Mouse (Mus musculus) retina, adult 2 months (tissue): ENCODE results near the gene Stat5b.
"Not testable (repeated sequence)": the region's sequence is repeated elsewhere in the genome, so short reads cannot be mapped to it uniquely, and the experiment has no call there.

Experiments
- DNase-seq: peaks from one replicate; pipeline ENCODE4 v3.0.0-alpha.2; 2012; ENCODE audit warnings: low read depth, low spot score

Stat5b gene

DNA sequence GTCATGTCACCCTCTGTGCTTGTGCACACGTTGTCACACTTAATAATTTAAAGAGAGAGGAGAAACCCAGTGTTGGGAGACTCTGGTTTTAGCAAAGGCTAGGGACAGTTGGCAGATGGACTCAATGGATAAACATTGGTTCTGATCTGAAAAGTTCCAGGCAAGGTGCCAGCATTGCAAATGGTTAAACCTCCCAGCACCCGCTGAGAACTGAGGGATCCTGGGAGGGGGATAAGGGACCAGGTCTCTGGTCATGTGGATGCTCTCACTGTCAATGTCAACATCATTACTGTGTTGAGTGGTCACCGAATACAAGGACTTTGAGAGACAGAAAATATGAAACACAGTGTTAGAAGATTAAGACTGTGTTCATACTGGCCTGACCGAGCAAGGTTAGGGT lies 33.7 kb downstream of the Stat5b start:
- no peak for DNase-seq

DNA sequence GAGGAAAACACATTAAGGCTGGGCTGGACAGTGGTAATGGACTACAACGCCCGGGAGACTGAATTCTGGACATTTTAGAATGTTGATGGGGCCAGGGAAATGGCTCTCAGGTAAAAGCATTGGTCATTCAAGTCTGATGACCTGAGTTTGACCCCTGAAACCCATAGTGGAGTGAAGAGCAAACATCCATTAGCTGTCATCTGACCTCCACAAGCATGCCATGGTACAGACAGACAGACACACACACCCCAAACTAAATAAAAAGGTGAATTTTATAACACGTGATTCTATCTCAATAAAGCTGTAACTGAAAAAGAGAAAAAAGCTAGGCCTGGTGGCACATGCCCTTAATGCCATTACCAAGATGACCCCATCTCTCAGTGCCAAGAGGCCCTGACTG lies 34.2 kb downstream of the Stat5b start:
- no peak for DNase-seq

DNA sequence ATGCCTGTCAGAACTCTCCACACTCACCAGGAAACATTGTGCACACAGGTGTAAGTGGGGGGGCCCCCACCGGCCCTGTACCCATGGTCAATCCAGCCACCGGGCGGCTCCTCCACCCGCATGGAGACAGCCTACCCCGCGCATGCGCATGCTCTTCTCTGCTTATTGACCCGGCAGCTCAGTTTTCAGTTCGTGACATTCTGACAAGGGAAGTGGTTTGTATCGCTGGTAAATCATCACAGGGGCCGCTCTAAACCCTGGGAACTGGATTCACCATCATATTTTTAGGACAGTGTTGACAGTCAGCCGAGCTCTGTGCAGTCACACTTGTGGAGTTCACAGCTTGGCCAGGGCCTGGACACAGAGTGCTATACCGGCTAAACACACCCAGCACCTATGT lies 36.0 kb downstream of the Stat5b start:
- no peak for DNase-seq

DNA sequence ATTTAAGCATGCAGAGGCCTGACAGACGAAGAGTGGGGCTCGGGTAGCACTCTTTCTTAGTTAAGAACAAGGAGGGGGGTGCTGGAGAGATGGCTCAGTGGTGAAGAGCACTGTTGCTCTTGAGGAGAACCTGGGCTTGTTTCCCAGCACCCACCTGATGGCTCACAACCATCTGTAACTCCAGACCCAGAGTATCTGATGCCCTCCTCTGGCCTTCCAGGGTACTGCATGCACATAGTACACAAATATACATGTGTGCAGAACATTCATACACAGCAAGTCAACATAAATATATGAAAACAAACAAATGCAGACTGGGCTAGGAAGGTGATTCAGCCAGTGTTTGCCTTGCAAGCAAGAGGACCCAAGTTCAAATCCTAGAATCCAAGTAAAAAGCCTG lies 39.4 kb downstream of the Stat5b start:
- no peak for DNase-seq

DNA sequence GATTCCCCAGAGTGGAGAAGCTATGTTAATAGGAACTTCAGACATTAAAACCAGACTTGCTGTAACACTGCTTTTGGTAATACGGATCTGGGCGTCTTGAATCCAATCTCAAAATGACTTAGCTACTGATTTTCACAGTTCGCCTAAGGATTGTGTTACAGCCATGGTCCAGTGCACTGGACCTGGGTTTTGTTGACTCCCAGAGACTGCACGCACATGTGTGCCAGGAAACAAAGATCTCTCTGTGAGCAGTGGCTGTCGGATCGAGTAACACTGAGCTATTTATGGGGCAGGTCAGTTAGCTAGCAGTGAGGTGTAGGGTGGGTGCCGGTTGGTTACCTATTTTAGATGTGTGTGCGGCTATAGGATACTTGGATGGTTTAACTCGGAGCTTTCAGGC lies 40.0 kb downstream of the Stat5b start:
- DNase-seq, result no peak

DNA sequence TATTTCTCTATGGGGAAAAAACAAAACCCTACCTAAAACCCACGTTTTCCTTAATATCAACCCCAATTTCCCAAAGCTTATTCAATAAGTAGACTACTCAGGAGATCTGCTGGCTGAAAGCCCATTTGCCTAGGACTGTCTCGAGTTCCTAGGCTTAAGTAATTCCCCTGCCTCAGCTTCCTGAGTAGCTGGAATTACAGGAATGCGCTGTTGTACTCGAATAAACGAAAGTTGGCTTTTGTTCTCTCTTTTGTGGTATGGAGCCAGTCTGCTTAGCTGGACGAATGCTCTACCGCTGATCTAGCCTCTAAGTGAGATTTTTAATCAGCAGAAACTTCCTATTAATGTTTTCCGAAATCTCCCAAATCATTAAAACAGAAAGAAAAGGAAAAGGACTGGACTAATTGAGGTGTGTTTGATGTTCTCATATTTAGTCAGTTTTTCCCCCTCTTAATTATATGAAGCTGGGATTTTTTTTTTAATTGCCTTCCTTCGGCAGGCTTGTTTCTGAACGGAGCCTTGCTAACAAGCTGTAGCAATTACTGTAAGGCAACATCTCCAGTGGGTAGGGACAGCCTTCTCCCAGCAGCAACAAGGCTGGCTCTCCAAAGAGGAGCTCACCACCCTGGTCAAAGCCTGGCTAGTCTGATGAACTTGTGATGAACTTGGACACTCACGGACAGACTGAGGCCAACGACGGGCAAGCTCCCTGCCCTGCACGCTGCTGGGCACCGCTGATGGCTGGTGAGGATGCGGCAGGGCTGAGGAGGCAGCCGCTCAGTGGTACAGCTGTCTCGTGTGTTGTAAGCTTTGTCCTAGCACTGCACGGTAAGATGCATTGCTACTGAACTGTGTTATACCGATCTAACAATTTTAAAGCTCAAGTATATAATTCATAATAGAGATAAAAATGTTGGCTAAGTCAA lies 43.9 kb downstream of the Stat5b start:
- DNase-seq, result no peak

DNA sequence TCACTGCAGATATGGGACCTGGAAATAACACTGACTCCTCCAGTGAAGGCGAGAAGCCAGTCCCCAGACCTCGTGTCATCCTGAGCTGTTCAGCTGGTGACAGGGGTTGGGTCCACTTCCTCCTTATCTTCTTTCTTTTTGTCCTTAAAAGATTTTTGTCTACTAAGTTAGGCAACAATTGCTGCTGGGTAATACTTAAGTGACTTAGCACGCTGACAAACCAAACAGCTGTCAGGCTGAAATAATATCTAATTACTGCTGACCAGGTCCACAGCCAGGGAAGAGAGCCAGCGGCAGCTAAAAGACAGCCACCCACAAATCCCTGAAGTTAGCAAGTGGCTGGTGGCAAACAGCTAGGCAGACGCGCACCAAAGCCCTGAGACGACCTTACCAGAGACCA lies 45.0 kb downstream of the Stat5b start:
- no peak for DNase-seq

DNA sequence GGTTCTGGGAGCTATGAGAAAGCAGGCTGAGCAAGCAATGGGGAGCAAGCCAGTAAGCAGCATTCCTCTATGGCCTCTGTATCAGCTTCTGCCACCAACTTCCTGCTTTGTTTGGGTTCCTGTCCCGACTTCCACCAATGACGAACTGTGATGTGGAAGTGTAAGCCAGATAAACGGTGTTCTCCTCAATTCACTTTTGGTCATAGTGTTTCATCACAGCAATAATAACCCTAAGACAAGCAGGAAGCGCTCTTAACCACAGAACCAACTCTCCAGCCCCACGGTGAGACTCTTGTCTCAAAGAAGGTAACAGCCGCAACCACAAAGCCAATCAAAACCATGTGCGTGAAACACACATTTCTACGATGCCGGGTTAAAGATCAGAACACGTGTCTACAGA lies 46.1 kb downstream of the Stat5b start:
- no peak for DNase-seq

DNA sequence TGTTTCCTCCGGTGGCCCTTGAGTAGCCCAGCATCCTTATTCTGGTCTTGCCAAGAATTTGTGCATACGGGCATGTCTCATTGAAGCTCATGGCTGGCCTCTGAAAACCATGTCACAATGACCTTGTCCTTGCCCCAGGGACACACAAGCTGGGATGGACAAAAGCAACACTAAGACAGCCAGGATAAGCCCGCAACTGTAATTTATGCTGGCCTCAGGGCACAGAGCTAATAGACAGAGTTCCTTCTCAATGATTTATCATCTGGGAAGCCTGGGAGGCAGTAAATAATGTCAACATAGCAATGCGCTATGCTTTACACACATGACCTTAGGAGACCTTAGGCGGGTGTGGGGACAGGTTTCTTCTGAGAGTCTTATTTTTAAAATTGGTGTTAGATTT lies 51.1 kb downstream of the Stat5b start:
- no peak for DNase-seq

DNA sequence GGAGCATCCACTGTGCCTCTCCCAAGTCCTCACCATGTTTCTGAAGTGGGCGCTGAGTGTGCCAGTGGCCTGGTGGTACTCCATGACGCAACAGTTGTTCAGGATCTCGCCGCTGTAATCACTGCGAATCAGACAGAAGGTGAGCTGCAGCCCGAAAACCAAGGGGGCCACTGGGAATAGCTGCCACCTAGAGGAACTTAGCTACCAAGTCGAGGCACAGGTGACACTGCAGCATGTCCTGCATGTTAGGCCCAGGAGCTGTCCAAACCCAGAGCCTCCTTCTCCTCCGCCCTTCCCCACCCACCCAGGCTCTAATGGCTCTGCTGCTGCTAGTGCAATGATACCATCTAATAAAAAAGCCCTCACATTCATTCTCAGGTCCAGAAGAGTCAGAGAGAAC lies 53.9 kb downstream of the Stat5b start:
- no peak for DNase-seq

DNA sequence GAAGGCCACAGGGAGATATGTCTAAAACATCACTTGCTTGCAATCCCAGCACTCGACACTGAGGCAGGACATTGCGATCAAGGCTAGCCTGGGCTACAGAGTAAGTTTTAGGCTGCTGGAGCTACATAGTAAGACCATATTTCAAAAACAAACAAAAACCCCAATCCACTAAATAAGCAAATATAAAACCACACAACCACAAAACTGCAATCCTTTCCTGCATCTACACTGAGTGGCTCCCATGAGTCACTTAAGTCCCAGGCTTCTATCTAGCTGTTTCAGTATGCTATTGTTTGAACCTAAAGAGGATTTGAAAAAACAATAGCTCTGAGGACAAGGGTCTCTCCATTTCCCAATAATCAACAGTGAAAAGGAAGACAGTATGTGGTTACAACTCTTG lies 55.1 kb downstream of the Stat5b start:
- DNase-seq, result no peak

DNA sequence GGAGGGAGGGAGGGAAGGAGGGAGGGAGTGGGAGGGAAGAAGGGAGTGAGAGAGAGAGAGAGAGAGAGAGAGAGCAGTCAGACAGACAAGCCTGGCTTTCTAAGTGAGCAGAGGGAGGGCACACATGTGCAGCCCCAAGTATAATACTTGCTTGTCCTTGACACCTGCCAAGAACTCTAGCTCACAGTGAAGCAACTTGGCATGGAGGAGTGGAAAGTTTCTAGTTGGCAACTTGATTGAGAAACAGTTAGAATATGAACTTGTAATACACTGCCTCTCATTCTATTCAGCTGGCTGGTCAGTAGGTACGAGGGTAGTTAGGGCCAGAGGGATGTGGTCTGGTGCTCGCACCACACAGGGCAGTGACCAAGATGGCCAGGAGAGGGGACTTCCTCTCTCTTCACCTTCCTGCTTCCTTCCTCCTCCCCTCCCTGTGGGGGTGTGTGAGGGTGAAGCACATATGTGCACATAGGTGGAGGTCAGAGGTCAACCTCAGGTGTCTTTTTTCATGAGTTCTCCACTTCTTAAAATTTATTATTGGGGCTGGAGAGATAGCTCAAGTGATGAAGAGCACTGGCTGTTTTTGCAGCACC lies 59.0 kb downstream of the Stat5b start:
- DNase-seq, result no peak

DNA sequence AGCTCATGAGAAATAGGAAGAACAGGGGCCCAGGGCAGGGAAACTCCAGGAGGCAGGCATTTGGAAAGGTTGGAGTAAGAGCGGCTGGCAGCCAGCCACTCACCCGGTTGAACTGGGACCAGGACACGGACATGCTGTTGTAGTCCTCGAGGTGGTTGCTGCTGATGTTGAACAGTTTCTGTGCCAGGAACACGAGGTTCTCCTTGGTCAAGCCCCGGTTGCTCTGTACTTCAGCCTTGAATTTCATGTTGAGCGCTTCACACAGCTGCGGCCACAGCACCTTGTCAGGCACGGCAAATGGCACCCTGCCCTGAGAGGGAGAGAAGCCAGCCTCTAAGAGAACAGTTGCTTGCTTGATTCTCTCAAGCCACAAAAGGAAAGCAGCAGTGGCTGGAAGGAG lies 59.9 kb downstream of the Stat5b start:
- DNase-seq, result not testable (repeated sequence)

DNA sequence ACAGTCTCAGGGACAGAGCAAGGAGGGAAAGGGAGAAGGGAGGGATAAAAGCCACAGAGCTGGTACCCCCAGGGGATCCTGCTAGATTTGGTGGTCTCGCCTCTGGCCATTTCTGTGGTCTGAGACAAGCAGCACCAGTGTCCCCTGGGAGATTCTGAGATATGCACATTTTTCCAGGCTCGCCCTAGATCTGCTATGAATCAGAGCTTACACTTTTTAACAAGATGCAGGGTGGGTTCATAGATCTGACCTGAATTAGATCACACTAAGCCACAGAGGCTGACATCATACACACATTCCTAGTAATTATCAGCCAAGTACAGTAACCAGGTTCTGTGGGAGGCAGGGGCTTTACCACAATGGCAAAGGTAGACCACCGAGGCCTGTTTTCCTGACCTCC lies 60.8 kb downstream of the Stat5b start:
- DNase-seq, result no peak

DNA sequence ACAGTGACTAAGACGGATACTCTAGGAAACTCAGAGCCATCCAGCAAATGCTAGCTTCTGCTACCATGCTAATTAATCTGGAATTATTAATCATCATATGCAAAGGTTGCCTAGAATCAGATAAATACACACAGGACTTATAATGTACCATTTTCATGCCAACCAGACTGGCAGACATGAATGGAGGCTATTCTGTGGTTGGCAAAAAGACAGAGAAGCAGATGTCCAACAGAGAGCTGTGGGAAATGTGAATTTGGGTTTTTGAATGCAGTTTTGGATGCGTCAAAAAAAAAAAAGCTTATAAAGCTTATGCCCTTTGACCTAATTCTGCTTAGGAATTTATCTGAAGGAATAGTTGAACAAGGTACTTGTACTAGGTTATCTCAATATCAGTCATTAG lies 64.8 kb downstream of the Stat5b start:
- DNase-seq, result no peak

DNA sequence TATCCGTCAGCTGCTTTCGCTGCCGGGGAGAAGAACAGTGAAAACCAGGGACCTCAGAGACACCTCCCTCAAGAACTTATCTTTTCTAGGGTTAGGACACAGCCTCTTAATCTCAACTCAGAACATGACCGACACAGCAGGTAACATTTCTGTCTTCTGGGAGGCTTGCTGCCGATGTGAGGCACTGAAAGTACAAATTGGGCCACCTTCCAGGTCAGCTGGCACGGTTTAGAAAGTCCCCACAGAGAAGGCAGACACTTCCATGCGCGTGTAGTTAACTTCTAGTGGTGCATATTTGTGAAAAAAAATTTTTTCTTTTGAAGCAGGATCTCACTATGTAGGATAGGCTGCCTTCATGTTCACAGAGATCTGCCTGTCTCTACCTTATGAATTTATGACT lies 66.2 kb downstream of the Stat5b start:
- no peak for DNase-seq

DNA sequence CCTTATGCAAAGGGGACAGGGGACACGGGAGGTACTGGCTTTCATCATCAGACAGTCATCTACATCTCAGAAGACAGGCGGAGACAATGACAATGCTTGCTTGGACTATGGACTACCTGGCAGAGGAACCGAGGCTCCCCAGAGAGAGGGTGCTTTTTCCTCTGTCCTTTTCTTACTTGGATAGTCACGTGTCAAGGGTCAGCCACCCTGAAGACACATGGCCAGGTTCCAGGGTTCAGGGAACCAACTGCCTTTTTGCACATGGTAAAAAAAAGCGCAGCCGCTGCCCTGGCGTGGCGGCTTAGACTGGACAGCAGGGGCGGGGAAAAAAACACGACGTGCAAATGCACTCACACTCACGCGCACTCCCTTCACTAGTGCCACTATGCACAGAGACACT lies 68.0 kb downstream of the Stat5b start:
- DNase-seq, result no peak

DNA sequence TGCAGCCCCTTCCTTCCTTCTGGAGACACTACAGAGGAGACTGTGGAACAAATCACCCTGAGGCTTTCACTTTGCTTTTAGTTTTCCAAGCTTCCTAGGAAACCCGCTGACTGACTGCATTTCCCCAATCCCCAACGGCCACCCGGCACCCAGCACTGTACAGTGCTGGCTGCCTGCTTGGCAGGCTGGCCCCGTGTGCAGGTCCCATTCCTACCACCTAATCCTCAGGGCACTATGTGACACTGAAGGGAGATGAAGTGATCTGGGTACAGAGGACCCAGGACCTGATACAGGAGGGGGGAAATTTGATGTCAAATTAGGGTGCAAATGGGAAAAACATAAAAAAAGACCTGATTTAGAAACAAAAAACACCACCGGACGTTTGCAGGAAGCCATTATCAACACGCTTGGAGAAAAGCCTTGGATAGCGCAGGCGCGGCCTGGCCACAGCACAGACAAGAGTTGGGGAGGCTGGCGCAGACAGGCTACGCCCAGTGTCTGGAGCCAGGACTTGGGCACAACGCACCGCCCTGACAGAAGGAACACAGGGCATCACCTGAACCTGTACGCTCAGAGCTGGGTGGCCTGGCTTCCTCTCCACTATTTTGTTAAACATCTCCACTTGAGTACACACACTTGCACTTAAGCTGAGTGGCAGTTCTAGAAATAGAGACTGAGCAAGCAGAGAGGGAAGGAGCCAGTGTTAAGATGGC lies 68.6 kb downstream of the Stat5b start:
- no peak for DNase-seq

DNA sequence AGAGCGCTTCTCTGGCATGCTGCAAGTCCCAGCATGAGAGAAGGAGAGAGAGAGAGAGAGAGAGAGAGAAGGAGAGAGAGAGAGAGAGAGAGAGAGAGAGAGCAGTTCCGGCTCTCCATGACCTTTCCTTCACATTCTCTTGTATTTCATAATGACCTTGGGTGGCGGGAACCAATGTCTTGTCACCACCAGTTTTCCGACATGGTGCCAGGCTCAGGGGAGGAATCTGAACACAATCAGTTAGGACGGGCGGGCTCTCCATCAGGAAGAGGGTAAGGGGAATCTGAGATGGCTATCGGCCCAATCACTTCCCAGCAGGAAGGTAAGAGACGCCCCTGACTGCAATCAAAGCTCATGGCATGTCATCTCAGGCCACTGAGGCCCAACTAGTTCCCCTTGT lies 70.3 kb downstream of the Stat5b start:
- no peak for DNase-seq

DNA sequence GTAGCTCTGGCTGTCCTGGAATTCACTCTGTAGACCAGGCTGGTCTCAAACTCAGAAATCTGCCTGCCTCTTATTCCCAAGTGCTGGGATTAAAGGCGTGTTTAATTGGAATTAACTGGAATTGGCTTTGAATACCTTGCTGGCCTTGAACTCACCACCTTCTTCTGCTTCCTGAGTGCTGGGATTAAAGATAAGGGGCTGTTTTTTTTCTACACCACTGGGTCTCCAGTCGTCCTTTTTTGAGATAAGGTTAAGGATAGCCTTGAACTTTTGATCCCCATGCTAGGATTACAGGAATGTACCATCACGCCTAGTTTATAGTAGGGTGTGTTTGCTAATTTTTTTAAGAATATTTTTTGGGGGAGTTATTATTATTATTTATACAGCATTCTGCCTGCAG lies 72.5 kb downstream of the Stat5b start:
- DNase-seq, result no peak

DNA sequence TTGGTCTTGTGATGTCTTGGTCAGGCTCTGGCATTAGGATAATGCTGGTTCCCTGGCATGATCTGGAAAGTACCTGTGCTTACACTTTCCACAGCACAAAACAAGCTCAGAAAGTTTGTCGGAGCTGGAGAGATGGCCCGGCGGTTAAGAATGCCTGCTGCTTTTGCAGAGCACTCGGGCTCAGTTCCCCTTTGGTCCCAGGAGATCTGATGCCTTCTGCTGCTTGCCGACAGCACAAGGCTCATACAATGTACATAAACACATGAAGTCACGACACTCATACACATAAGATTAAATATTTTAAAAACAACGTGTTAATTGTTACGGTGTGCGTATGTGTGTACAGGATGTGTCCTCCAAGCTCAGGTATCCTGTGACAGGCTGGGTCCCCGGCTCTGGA lies 74.6 kb downstream of the Stat5b start:
- no peak for DNase-seq

DNA sequence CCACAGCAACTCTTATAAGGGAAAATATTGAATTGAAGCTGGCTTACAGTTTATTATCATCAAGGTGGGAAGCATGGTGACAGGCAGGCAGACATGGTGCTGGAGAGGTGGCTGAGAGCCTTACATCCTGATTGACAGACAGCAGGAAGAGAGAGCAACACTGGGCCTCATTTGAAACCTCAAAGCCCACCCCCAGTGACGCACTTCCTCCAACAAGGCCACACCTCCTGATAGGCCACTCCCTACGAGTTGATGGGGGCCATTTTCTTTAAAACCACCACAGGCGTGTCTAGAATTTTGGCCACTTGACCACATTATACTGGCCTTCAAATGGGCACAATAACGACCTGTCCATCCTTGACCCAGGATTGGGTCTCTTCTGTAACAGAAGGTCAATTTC lies 76.3 kb downstream of the Stat5b start:
- no peak for DNase-seq
